Mouse (Mus musculus): Measurements from ENCODE around the gene Lrp6. TPM values are rescaled to one million over a fixed set of nuclear protein-coding genes. Genes with fewer than 3 reads are reported as not detected.

Lrp6 gene
- total and polyA plus RNA-seq, 2 experiments from 2014 or later = 12.3 to 41.3 TPM

- TF ChIP-seq CTCF (IDR thresholded peaks at IDR 0.05; ENCODE audit: low read depth) = no peak
Observed at GRCm38 (mm10) chr6:134441716-134442115, 125.0 kb downstream of the Lrp6 start.

GRCm38 (mm10) chr6:134440023-134440422 is 126.7 kb downstream of the Lrp6 start:
- Histone ChIP-seq H3K4me1 (ENCODE audit: insufficient read depth) (no peaks in the 10 kb centered on the region), H3K27me3 (ENCODE audit: insufficient read depth, low read length) (no peaks in the 10 kb centered on the region), H3K9me3 (ENCODE audit: low read length) (no peaks in the 10 kb centered on the region), H3K36me3 (ENCODE audit: insufficient read depth) (no peaks in the 10 kb centered on the region), H3K27ac (ENCODE audit: low read depth, low read length) (peak overlapping the region; percentile 71; the same call in 1 of the 2 replicates), H3K4me3 (ENCODE audit: low read depth, low read length) (peak overlapping the region; percentile 39), H3K4me2 (ENCODE audit: low read depth) (peak overlapping the region; percentile 63), H3K9ac (peak overlapping the region; percentile 48)
- 8% methylated on average over 10 of the region's 10 CpGs for WGBS
- TF ChIP-seq CTCF (IDR thresholded peaks at IDR 0.05; ENCODE audit: low read depth) = no peak
- no peak for DNase-seq
- no peak for ATAC-seq

More at GRCm38 (mm10) chr6:134441716-134442115, 125.0 kb downstream of the Lrp6 start:
- no peaks in the 10 kb centered on the region for H3K4me1 ChIP-seq (ENCODE audit: insufficient read depth)
- ATAC-seq = no peak
- H3K9me3 ChIP-seq (ENCODE audit: low read length) = no peaks in the 10 kb centered on the region
- no peaks in the 10 kb centered on the region for H3K27me3 ChIP-seq (ENCODE audit: insufficient read depth, low read length)
- no peak overlapping the region for H3K9ac ChIP-seq
- no peak overlapping the region for H3K4me3 ChIP-seq (ENCODE audit: low read depth, low read length)
- no peaks in the 10 kb centered on the region for H3K36me3 ChIP-seq (ENCODE audit: insufficient read depth)
- H3K27ac ChIP-seq (ENCODE audit: low read depth, low read length) = no peak overlapping the region
- no peak overlapping the region for H3K4me2 ChIP-seq (ENCODE audit: low read depth)
- WGBS = 93% methylated on average over 3 of the region's 3 CpGs
- DNase-seq = no peak

GRCm38 (mm10) chr6:134439401-134440021 is 127.3 kb downstream of the Lrp6 start:
- DNase-seq = peak; percentile 88
- H3K27me3 ChIP-seq (ENCODE audit: insufficient read depth, low read length) = no peaks in the 10 kb centered on the region
- H3K36me3 ChIP-seq (ENCODE audit: insufficient read depth) = no peaks in the 10 kb centered on the region
- peak overlapping the region; percentile 63 for H3K4me2 ChIP-seq (ENCODE audit: low read depth)
- peak overlapping the region; percentile 39 for H3K4me3 ChIP-seq (ENCODE audit: low read depth, low read length)
- H3K27ac ChIP-seq (ENCODE audit: low read depth, low read length) = peak overlapping the region; percentile 71
- WGBS = 4% methylated on average over 23 of the region's 23 CpGs
- H3K9me3 ChIP-seq (ENCODE audit: low read length) = no peaks in the 10 kb centered on the region
- ATAC-seq = peak; percentile 96
- H3K9ac ChIP-seq = peak overlapping the region; percentile 48
- H3K4me1 ChIP-seq (ENCODE audit: insufficient read depth) = no peaks in the 10 kb centered on the region
- TF ChIP-seq CTCF (IDR thresholded peaks at IDR 0.05; ENCODE audit: low read depth) = no peak

- H3K4me2 ChIP-seq (ENCODE audit: low read depth) = no peak overlapping the region
- WGBS = 84% methylated on average over 5 of the region's 5 CpGs
- ATAC-seq = no peak
Observed at GRCm38 (mm10) chr6:134436955-134437354, 129.8 kb downstream of the Lrp6 start.

GRCm38 (mm10) chr6:134434866-134435390 is 131.8 kb downstream of the Lrp6 start:
- TF ChIP-seq CTCF (IDR thresholded peaks at IDR 0.05; ENCODE audit: low read depth) = no peak
- H3K4me3 ChIP-seq (ENCODE audit: low read depth, low read length) = no peak overlapping the region
- H3K9me3 ChIP-seq (ENCODE audit: low read length) = no peaks in the 10 kb centered on the region
- H3K36me3 ChIP-seq (ENCODE audit: insufficient read depth) = no peaks in the 10 kb centered on the region
- 83% methylated on average over 9 of the region's 9 CpGs for WGBS
- no peaks in the 10 kb centered on the region for H3K27me3 ChIP-seq (ENCODE audit: insufficient read depth, low read length)
- no peaks in the 10 kb centered on the region for H3K4me1 ChIP-seq (ENCODE audit: insufficient read depth)
- ATAC-seq (no peak), DNase-seq (no peak)
- no peak overlapping the region for H3K9ac ChIP-seq
- H3K4me2 ChIP-seq (ENCODE audit: low read depth) = no peak overlapping the region
- no peak overlapping the region for H3K27ac ChIP-seq (ENCODE audit: low read depth, low read length)

More at GRCm38 (mm10) chr6:134436955-134437354, 129.8 kb downstream of the Lrp6 start:
- no peaks in the 10 kb centered on the region for H3K36me3 ChIP-seq (ENCODE audit: insufficient read depth)
- no peak for DNase-seq
- no peaks in the 10 kb centered on the region for H3K27me3 ChIP-seq (ENCODE audit: insufficient read depth, low read length)
- no peak for TF ChIP-seq CTCF (IDR thresholded peaks at IDR 0.05; ENCODE audit: low read depth)
- H3K27ac ChIP-seq (ENCODE audit: low read depth, low read length) = no peak overlapping the region
- H3K4me3 ChIP-seq (ENCODE audit: low read depth, low read length) = no peak overlapping the region
- no peaks in the 10 kb centered on the region for H3K9me3 ChIP-seq (ENCODE audit: low read length)
- H3K9ac ChIP-seq = no peak overlapping the region
- no peaks in the 10 kb centered on the region for H3K4me1 ChIP-seq (ENCODE audit: insufficient read depth)

- H3K27me3 ChIP-seq (ENCODE audit: insufficient read depth, low read length) = no peaks in the 10 kb centered on the region
- no peak overlapping the region for H3K4me2 ChIP-seq (ENCODE audit: low read depth)
- ATAC-seq (no peak), DNase-seq (no peak)
- no peaks in the 10 kb centered on the region for H3K9me3 ChIP-seq (ENCODE audit: low read length)
- no peaks in the 10 kb centered on the region for H3K36me3 ChIP-seq (ENCODE audit: insufficient read depth)
- 72% methylated on average over 6 of the region's 6 CpGs for WGBS
- no peak overlapping the region for H3K9ac ChIP-seq
- no peak overlapping the region for H3K4me3 ChIP-seq (ENCODE audit: low read depth, low read length)
- H3K4me1 ChIP-seq (ENCODE audit: insufficient read depth) = no peaks in the 10 kb centered on the region
- TF ChIP-seq CTCF (IDR thresholded peaks at IDR 0.05; ENCODE audit: low read depth) = no peak
- H3K27ac ChIP-seq (ENCODE audit: low read depth, low read length) = no peak overlapping the region
Observed at GRCm38 (mm10) chr6:134434044-134434443, 132.7 kb downstream of the Lrp6 start.

- H3K9ac ChIP-seq = no peak overlapping the region
- H3K4me2 ChIP-seq (ENCODE audit: low read depth) = no peak overlapping the region
- no peak overlapping the region for H3K4me3 ChIP-seq (ENCODE audit: low read depth, low read length)
- no peaks in the 10 kb centered on the region for H3K9me3 ChIP-seq (ENCODE audit: low read length)
- DNase-seq (no peak), ATAC-seq (no peak)
- no peaks in the 10 kb centered on the region for H3K36me3 ChIP-seq (ENCODE audit: insufficient read depth)
- no peaks in the 10 kb centered on the region for H3K27me3 ChIP-seq (ENCODE audit: insufficient read depth, low read length)
- H3K27ac ChIP-seq (ENCODE audit: low read depth, low read length) = no peak overlapping the region
- 88% methylated on average over 3 of the region's 3 CpGs for WGBS
- TF ChIP-seq CTCF (IDR thresholded peaks at IDR 0.05; ENCODE audit: low read depth) = no peak
- H3K4me1 ChIP-seq (ENCODE audit: insufficient read depth) = no peaks in the 10 kb centered on the region
Observed at GRCm38 (mm10) chr6:134433281-134433680, 133.5 kb downstream of the Lrp6 start.

Data from forebrain, postnatal 0 days (tissue).